Mouse (Mus musculus) splenic B cell, adult 2 months (primary cell): ENCODE measurements around the gene Ppargc1a.

Experiments
- DNase-seq: peaks from one replicate; pipeline ENCODE4 v3.0.0-alpha.2; 2011; ENCODE audit warnings: low read depth, low spot score
- H3K27me3 ChIP-seq: 2 replicates; pipeline ENCODE4 v1.6.1; 2012; ENCODE audit warnings: mild to moderate bottlenecking, low read length, moderate library complexity, mixed read lengths; ENCODE audit not compliant: control insufficient read depth, poor library complexity, insufficient read depth, severe bottlenecking
- H3K36me3 ChIP-seq: 2 replicates; pipeline ENCODE4 v1.6.1; 2012; ENCODE audit warnings: mild to moderate bottlenecking, low read length, moderate library complexity, mixed read lengths; ENCODE audit not compliant: control insufficient read depth, poor library complexity, insufficient read depth, severe bottlenecking

Ppargc1a gene

GRCm38 (mm10) chr5:51497910-51498517 is 69.5 kb downstream of the Ppargc1a start:
- Histone ChIP-seq H3K27me3 (no peaks in the 10 kb centered on the region), H3K36me3 (no peaks in the 10 kb centered on the region)
- no peak for DNase-seq

- no peaks in the 10 kb centered on the region for H3K27me3 ChIP-seq
- H3K36me3 ChIP-seq: no peaks in the 10 kb centered on the region
- DNase-seq: no peak
Measured at GRCm38 (mm10) chr5:51495446-51495845, 72.1 kb downstream of the Ppargc1a start.

- Histone ChIP-seq H3K36me3 (no peaks in the 10 kb centered on the region), H3K27me3 (no peaks in the 10 kb centered on the region)
- DNase-seq: no peak
Measured at GRCm38 (mm10) chr5:51494358-51494876, 73.1 kb downstream of the Ppargc1a start.

GRCm38 (mm10) chr5:51483768-51484167 is 83.8 kb downstream of the Ppargc1a start:
- no peaks in the 10 kb centered on the region for H3K27me3 ChIP-seq
- DNase-seq: no peak
- no peaks in the 10 kb centered on the region for H3K36me3 ChIP-seq

GRCm38 (mm10) chr5:51479859-51480258 is 87.7 kb downstream of the Ppargc1a start:
- H3K27me3 ChIP-seq: no peaks in the 10 kb centered on the region; the same call in 1 of the 2 replicates
- no peak for DNase-seq

GRCm38 (mm10) chr5:51479456-51479855 is 88.1 kb downstream of the Ppargc1a start:
- no peak for DNase-seq
- Histone ChIP-seq H3K27me3 (no peaks in the 10 kb centered on the region; the same call in 1 of the 2 replicates), H3K36me3 (no peaks in the 10 kb centered on the region)

More at GRCm38 (mm10) chr5:51479859-51480258, 87.7 kb downstream of the Ppargc1a start:
- H3K36me3 ChIP-seq: no peaks in the 10 kb centered on the region

- no peak for DNase-seq
- no peaks in the 10 kb centered on the region; the same call in 1 of the 2 replicates for H3K27me3 ChIP-seq
Measured at GRCm38 (mm10) chr5:51478319-51478994, 89.1 kb downstream of the Ppargc1a start.

GRCm38 (mm10) chr5:51477140-51477539 is 90.4 kb downstream of the Ppargc1a start:
- no peaks in the 10 kb centered on the region for H3K36me3 ChIP-seq
- DNase-seq: no peak
- H3K27me3 ChIP-seq: no peaks in the 10 kb centered on the region; the same call in 1 of the 2 replicates

More at GRCm38 (mm10) chr5:51478319-51478994, 89.1 kb downstream of the Ppargc1a start:
- no peaks in the 10 kb centered on the region for H3K36me3 ChIP-seq

- H3K36me3 ChIP-seq: no peaks in the 10 kb centered on the region
- no peak for DNase-seq
- H3K27me3 ChIP-seq: no peaks in the 10 kb centered on the region; the same call in 1 of the 2 replicates
Measured at GRCm38 (mm10) chr5:51475034-51475541, 92.4 kb downstream of the Ppargc1a start.

GRCm38 (mm10) chr5:51471614-51472013 is 95.9 kb downstream of the Ppargc1a start:
- Histone ChIP-seq H3K27me3 (no peaks in the 10 kb centered on the region), H3K36me3 (no peaks in the 10 kb centered on the region)
- DNase-seq: no peak

GRCm38 (mm10) chr5:51466036-51466435 is 101.5 kb downstream of the Ppargc1a start:
- no peak for DNase-seq
- no peaks in the 10 kb centered on the region for H3K27me3 ChIP-seq

GRCm38 (mm10) chr5:51452033-51452432 is 115.5 kb downstream of the Ppargc1a start:
- H3K36me3 ChIP-seq: no peaks in the 10 kb centered on the region
- DNase-seq: no peak
- no peaks in the 10 kb centered on the region for H3K27me3 ChIP-seq

More at GRCm38 (mm10) chr5:51466036-51466435, 101.5 kb downstream of the Ppargc1a start:
- H3K36me3 ChIP-seq: no peaks in the 10 kb centered on the region

GRCm38 (mm10) chr5:51447631-51448030 is 119.9 kb downstream of the Ppargc1a start:
- H3K36me3 ChIP-seq: no peaks in the 10 kb centered on the region
- H3K27me3 ChIP-seq: no peaks in the 10 kb centered on the region
- DNase-seq: no peak

GRCm38 (mm10) chr5:51446299-51447090 is 121.0 kb downstream of the Ppargc1a start:
- no peaks in the 10 kb centered on the region for H3K27me3 ChIP-seq
- H3K36me3 ChIP-seq: no peaks in the 10 kb centered on the region
- no peak for DNase-seq
